In genomic region chr2:11086996-11087395, GRCm38 (mm10) we compare ENCODE assay signal across 10 mouse cellular contexts.
DNase-seq lines count a peak whose midpoint lies in the region; ATAC-seq and TF ChIP-seq lines count a peak whose summit lies in the region.
"Had no signal": no experiment of that assay in that cellular context is flagged by ENCODE, and none has a peak within 500 bp of the region (broad histone marks: within the 10 kb centered on the region; RNA-seq: fewer than 3 reads in every experiment).

No protein-coding gene starts in this region.

- intact Hi-C loops in heart, postnatal 10 days (cut with DNase I), result no loop called here
- intact Hi-C loops in gastrocnemius, postnatal 14 days (cut with DNase I; ENCODE audit: low total_unique reads), result no loop called here

- H3K36me3 ChIP-seq in heart, embryonic 11.5 days (ENCODE audit: control insufficient read depth, insufficient read depth, low read length), result no peaks in the 10 kb centered on the region
- H3K36me3 ChIP-seq in G1E (replicated peaks), result no peaks in the 10 kb centered on the region
- H3K36me3 ChIP-seq in intestine, embryonic 16.5 days (ENCODE audit: control insufficient read depth, insufficient read depth, low read length), result no peaks in the 10 kb centered on the region
- H3K36me3 ChIP-seq: embryonic facial prominence, embryonic 13.5 days; limb, embryonic 13.5 days had no signal

- no peaks in the 10 kb centered on the region for H3K27me3 ChIP-seq in heart, embryonic 11.5 days (ENCODE audit: control insufficient read depth, insufficient read depth, low read length)
- H3K27me3 ChIP-seq in G1E (ENCODE audit: insufficient read depth, low read length), result no peaks in the 10 kb centered on the region
- no peaks in the 10 kb centered on the region for H3K27me3 ChIP-seq in intestine, embryonic 16.5 days (replicated peaks; ENCODE audit: control insufficient read depth, insufficient read depth, low read length)
- H3K27me3 ChIP-seq: embryonic facial prominence, embryonic 13.5 days; limb, embryonic 13.5 days had no signal

- no peaks in the 10 kb centered on the region for H3K4me1 ChIP-seq in heart, embryonic 11.5 days (ENCODE audit: control insufficient read depth, insufficient read depth, low read length)
- no peaks in the 10 kb centered on the region for H3K4me1 ChIP-seq in G1E (ENCODE audit: insufficient read depth, low read depth, low read length)
- no peaks in the 10 kb centered on the region for H3K4me1 ChIP-seq in intestine, embryonic 16.5 days (ENCODE audit: control insufficient read depth, insufficient read depth, low read length)
- H3K4me1 ChIP-seq: embryonic facial prominence, embryonic 13.5 days; limb, embryonic 13.5 days had no signal

- no peaks in the 10 kb centered on the region for H3K9me3 ChIP-seq in heart, embryonic 11.5 days (replicated peaks; ENCODE audit: control insufficient read depth, low read length)
- H3K9me3 ChIP-seq in G1E (replicated peaks), result no peaks in the 10 kb centered on the region
- H3K9me3 ChIP-seq in intestine, embryonic 16.5 days (ENCODE audit: control insufficient read depth, low read length), result no peaks in the 10 kb centered on the region
- H3K9me3 ChIP-seq: embryonic facial prominence, embryonic 13.5 days; limb, embryonic 13.5 days had no signal

- no peak overlapping the region for H3K4me3 ChIP-seq in heart, embryonic 11.5 days (ENCODE audit: low read depth, low read length)
- H3K4me3 ChIP-seq in G1E (ENCODE audit: low read depth, low read length), result no peak overlapping the region
- H3K4me3 ChIP-seq in intestine, embryonic 16.5 days (ENCODE audit: low read length), result no peak overlapping the region
- H3K4me3 ChIP-seq: embryonic facial prominence, embryonic 13.5 days; limb, embryonic 13.5 days had no signal

- H3K4me2 ChIP-seq in heart, embryonic 11.5 days, result no peak overlapping the region
- H3K4me2 ChIP-seq in intestine, embryonic 16.5 days (ENCODE audit: low read depth, low read length), result no peak overlapping the region
- H3K4me2 ChIP-seq: embryonic facial prominence, embryonic 13.5 days; limb, embryonic 13.5 days had no signal

- H3K9ac ChIP-seq in heart, embryonic 11.5 days (ENCODE audit: low read depth, low read length), result no peak overlapping the region
- no peak overlapping the region for H3K9ac ChIP-seq in intestine, embryonic 16.5 days (ENCODE audit: low read depth, low read length)
- H3K9ac ChIP-seq: embryonic facial prominence, embryonic 13.5 days; limb, embryonic 13.5 days had no signal

- no peak for ATAC-seq in heart, embryonic 11.5 days (replicated peaks; ENCODE audit: insufficient number of reproducible peaks, low FRiP score, low TSS enrichment)
- ATAC-seq in G1E (ENCODE audit: extremely low read depth, insufficient number of reproducible peaks, low FRiP score, poor library complexity, severe bottlenecking), result no peak
- ATAC-seq in granulocyte monocyte progenitor cell, adult 5-6 weeks (replicated peaks; ENCODE audit: poor library complexity, severe bottlenecking), result peak; percentile 82
- peak; percentile 80 for ATAC-seq in megakaryocyte progenitor cell, adult 5-6 weeks (replicated peaks; ENCODE audit: poor library complexity)
- ATAC-seq in intestine, embryonic 16.5 days, result no peak

- TF ChIP-seq CTCF in G1E (IDR thresholded peaks at IDR 0.05; ENCODE audit: low read depth, low read length), result 0 out of 2 replicates have a peak, but pooled peaks have one; percentile 22

- peak; percentile 3 to 13 for DNase-seq in heart, postnatal 10 days
- DNase-seq in 416B (ENCODE audit: low read depth) (peak; percentile 56), G1E (ENCODE audit: low spot score) (no peak)
- no peak for DNase-seq in gastrocnemius, postnatal 14 days

- no peak overlapping the region for H3K27ac ChIP-seq in heart, embryonic 11.5 days (ENCODE audit: low read depth, low read length)
- H3K27ac ChIP-seq in intestine, embryonic 16.5 days (ENCODE audit: low read length), result no peak overlapping the region
- H3K27ac ChIP-seq: embryonic facial prominence, embryonic 13.5 days; limb, embryonic 13.5 days had no signal

- 28% methylated on average over 1 of the region's 1 CpGs for WGBS in heart, embryonic 11.5 days (ENCODE audit: insufficient replicate concordance)
- 30% methylated on average over 1 of the region's 1 CpGs for WGBS in intestine, embryonic 16.5 days

Comparison
In these comparisons a context has a peak if more than half of its experiments do, and no peak if none do; other contexts are left out.
1. DNase-seq: peak in heart, postnatal 10 days (2 of 2) and 416B (single experiment); none in G1E (single experiment) and gastrocnemius, postnatal 14 days (single experiment).
2. ATAC-seq: peak in granulocyte monocyte progenitor cell, adult 5-6 weeks (single experiment) and megakaryocyte progenitor cell, adult 5-6 weeks (single experiment); none in heart, embryonic 11.5 days (single experiment), G1E (single experiment) and intestine, embryonic 16.5 days (single experiment).